Mouse (Mus musculus) heart, adult 2 months (tissue): ENCODE measurements around the gene Adamts9.

Experiments
- CTCF ChIP-seq: fragments of 200-600 bp; IDR thresholded peaks from 2 replicates; pipeline ENCODE4 v1.8.1; 2022; ENCODE audit warnings: antibody characterized with exemption, mild to moderate bottlenecking, moderate library complexity
- POLR2A ChIP-seq: fragments of 200-500 bp; IDR thresholded peaks from 2 replicates; pipeline ENCODE4 v1.6.1; 2011; ENCODE audit warnings: mild to moderate bottlenecking, low read depth, low read length, control low read depth; ENCODE audit not compliant: insufficient read depth

- TF ChIP-seq POLR2A, result no peak
- TF ChIP-seq CTCF, result no peak
Measured at GRCm38 (mm10) chr6:92910611-92911010, 32.7 kb downstream of the Adamts9 start.
